30 mouse cellular contexts compared by ENCODE assay signal in genomic region chr4:99371162-99371561, GRCm38 (mm10).
"Had no signal": no experiment of that assay in that cellular context is flagged by ENCODE, and none has a peak within 500 bp of the region (broad histone marks: within the 10 kb centered on the region; RNA-seq: fewer than 3 reads in every experiment).

No protein-coding gene starts in this region.

- H3K9me3 ChIP-seq: limb, embryonic 10.5 days; limb, embryonic 12.5 days; limb, embryonic 13.5 days; limb, embryonic 15.5 days; liver, embryonic 12.5 days; liver, embryonic 13.5 days; liver, embryonic 15.5 days; lung, embryonic 15.5 days; midbrain, embryonic 10.5 days; midbrain, embryonic 12.5 days; midbrain, embryonic 13.5 days; midbrain, embryonic 15.5 days; neural tube, embryonic 12.5 days had no signal

- ATAC-seq: liver, embryonic 12.5 days; liver, postnatal 0 days; lung, postnatal 0 days; midbrain, embryonic 13.5 days; midbrain, embryonic 15.5 days had no signal

- H3K4me3 ChIP-seq: limb, embryonic 10.5 days; limb, embryonic 12.5 days; limb, embryonic 13.5 days; limb, embryonic 15.5 days; liver, embryonic 12.5 days; liver, embryonic 13.5 days; liver, embryonic 15.5 days; lung, embryonic 15.5 days; megakaryocyte, embryonic 14.5 days; midbrain, embryonic 10.5 days; midbrain, embryonic 12.5 days; midbrain, embryonic 13.5 days; midbrain, embryonic 15.5 days; myocyte; neural tube, embryonic 12.5 days had no signal

- H3K4me2 ChIP-seq: limb, embryonic 12.5 days; limb, embryonic 13.5 days; limb, embryonic 15.5 days; liver, embryonic 11.5 days; liver, embryonic 12.5 days; liver, embryonic 13.5 days; liver, embryonic 15.5 days; lung, embryonic 14.5 days; lung, embryonic 15.5 days; midbrain, embryonic 12.5 days; midbrain, embryonic 13.5 days; midbrain, embryonic 15.5 days; neural tube, embryonic 12.5 days had no signal

- H3K36me3 ChIP-seq: limb, embryonic 10.5 days; limb, embryonic 12.5 days; limb, embryonic 13.5 days; limb, embryonic 15.5 days; liver, embryonic 12.5 days; liver, embryonic 13.5 days; liver, embryonic 15.5 days; lung, embryonic 15.5 days; midbrain, embryonic 10.5 days; midbrain, embryonic 12.5 days; midbrain, embryonic 13.5 days; midbrain, embryonic 15.5 days; neural tube, embryonic 12.5 days had no signal

- H3K27ac ChIP-seq: limb, embryonic 10.5 days; limb, embryonic 12.5 days; limb, embryonic 13.5 days; limb, embryonic 15.5 days; liver, embryonic 12.5 days; liver, embryonic 13.5 days; liver, embryonic 14.5 days; liver, embryonic 15.5 days; lung, embryonic 15.5 days; macrophage; midbrain, embryonic 10.5 days; midbrain, embryonic 12.5 days; midbrain, embryonic 13.5 days; midbrain, embryonic 15.5 days; neural tube, embryonic 12.5 days had no signal

- H3K27me3 ChIP-seq: limb, embryonic 12.5 days; limb, embryonic 15.5 days; liver, embryonic 12.5 days; liver, embryonic 13.5 days; liver, embryonic 15.5 days; lung, embryonic 15.5 days; megakaryocyte, embryonic 14.5 days had no signal

- H3K9ac ChIP-seq: limb, embryonic 12.5 days; limb, embryonic 13.5 days; limb, embryonic 15.5 days; liver, embryonic 12.5 days; liver, embryonic 13.5 days; liver, embryonic 14.5 days; liver, embryonic 15.5 days; liver, postnatal 0 days; lung, embryonic 14.5 days; lung, embryonic 15.5 days; midbrain, embryonic 12.5 days; midbrain, embryonic 13.5 days; midbrain, embryonic 15.5 days; neural tube, embryonic 12.5 days had no signal

- H3K4me1 ChIP-seq: limb, embryonic 15.5 days; liver, embryonic 12.5 days; liver, embryonic 13.5 days; liver, embryonic 15.5 days; lung, embryonic 15.5 days; megakaryocyte, embryonic 14.5 days had no signal

- DNase-seq: left cerebral cortex, postnatal 4 days; liver; liver, embryonic 13.5 days; liver, postnatal 0 days; lung, adult 18-20 months; lung, adult 2 months; lung, embryonic 14.5 days; lung, postnatal 10 days; lung, postnatal 14 days; lung, postnatal 36 days; lung, postnatal 4 days; midbrain, embryonic 14.5 days had no signal
